8 mouse cellular contexts compared by ENCODE assay signal in genomic region chrX:74352645-74353466, GRCm38 (mm10). TPM values are rescaled to one million over a fixed set of nuclear protein-coding genes. Genes with fewer than 3 reads are reported as not detected.
A peak's percentile ranks its signal among the peaks of the same experiment; 100 is the strongest.
DNase-seq lines count a peak whose midpoint lies in the region; ATAC-seq lines count a peak whose summit lies in the region.

No protein-coding gene starts in this region.

- no peaks in the 10 kb centered on the region for H3K27me3 ChIP-seq in heart, embryonic 10.5 days (ENCODE audit: insufficient read depth, poor library complexity, severe bottlenecking)
- H3K27me3 ChIP-seq in forebrain, embryonic 12.5 days, result no peaks in the 10 kb centered on the region
- H3K27me3 ChIP-seq in liver, embryonic 16.5 days (ENCODE audit: control insufficient read depth, insufficient read depth, low read depth, low read length), result no peaks in the 10 kb centered on the region

- ATAC-seq in CD4-positive, CD25-positive, alpha-beta regulatory T cell, adult 4 months, result peak; percentile 29
- ATAC-seq in forebrain, embryonic 12.5 days (ENCODE audit: low FRiP score), result peak; percentile 53
- ATAC-seq in liver, embryonic 16.5 days (ENCODE audit: low read depth), result peak; percentile 50
- no peak for ATAC-seq in inflammation-experienced regulatory T-cells, adult 6 months

- H3K9me3 ChIP-seq in heart, embryonic 10.5 days, result no peaks in the 10 kb centered on the region
- H3K9me3 ChIP-seq in forebrain, embryonic 12.5 days, result no peaks in the 10 kb centered on the region
- H3K9me3 ChIP-seq in liver, embryonic 16.5 days (replicated peaks; ENCODE audit: control insufficient read depth, low read length), result no peaks in the 10 kb centered on the region

- peak overlapping the region; percentile 62 for H3K4me3 ChIP-seq in heart, embryonic 10.5 days
- peak overlapping the region; percentile 43 for H3K4me3 ChIP-seq in forebrain, embryonic 12.5 days (replicated peaks)
- peak overlapping the region; percentile 61 for H3K4me3 ChIP-seq in liver, embryonic 16.5 days (ENCODE audit: low read depth, low read length)

- WGBS in heart, embryonic 10.5 days, result 22% methylated on average over 13 of the region's 13 CpGs
- 25% methylated on average over 13 of the region's 13 CpGs for WGBS in forebrain, embryonic 12.5 days
- 28% methylated on average over 13 of the region's 13 CpGs for WGBS in liver, embryonic 16.5 days (ENCODE audit: insufficient replicate concordance)

- 0 out of 2 replicates have a peak, but pooled peaks cover 3% of the 10 kb centered on the region for H3K4me1 ChIP-seq in heart, embryonic 10.5 days
- H3K4me1 ChIP-seq in forebrain, embryonic 12.5 days, result peaks cover 4% of the 10 kb centered on the region; the same call in 1 of the 2 replicates
- H3K4me1 ChIP-seq in liver, embryonic 16.5 days (ENCODE audit: control insufficient read depth, low read depth, low read length), result no peaks in the 10 kb centered on the region

- H3K9ac ChIP-seq in forebrain, embryonic 12.5 days, result peak overlapping the region; percentile 61
- H3K9ac ChIP-seq in liver, embryonic 16.5 days (ENCODE audit: low read depth, low read length), result peak overlapping the region; percentile 59

- no peak for DNase-seq in heart, embryonic 10.5 days (ENCODE audit: low spot score)
- no peak for DNase-seq in heart, adult 11 months
- DNase-seq in adipocyte (ENCODE audit: low spot score), result no peak
- DNase-seq in T-cell, adult 2 months (ENCODE audit: low spot score), result no peak

- no peaks in the 10 kb centered on the region for H3K36me3 ChIP-seq in heart, embryonic 10.5 days
- no peaks in the 10 kb centered on the region for H3K36me3 ChIP-seq in forebrain, embryonic 12.5 days (replicated peaks)
- no peaks in the 10 kb centered on the region for H3K36me3 ChIP-seq in liver, embryonic 16.5 days (ENCODE audit: control insufficient read depth, insufficient read depth)

- H3K4me2 ChIP-seq in forebrain, embryonic 12.5 days, result peak overlapping the region; percentile 62
- H3K4me2 ChIP-seq in liver, embryonic 16.5 days (ENCODE audit: low read depth, low read length), result peak overlapping the region; percentile 66

- H3K27ac ChIP-seq in heart, embryonic 10.5 days, result peak overlapping the region; percentile 76
- peak overlapping the region; percentile 53 for H3K27ac ChIP-seq in forebrain, embryonic 12.5 days
- H3K27ac ChIP-seq in liver, embryonic 16.5 days (ENCODE audit: low read length), result no peak overlapping the region

RNA-seq across cellular contexts. Expression of gene Lage3, which starts 0.6 kb away (rescaled TPM):
- polyA plus RNA-seq in heart, embryonic 10.5 days (2016; fragmentation: Nextera tagmentation; extraction: Ambion mirVana), result 103 and 105 TPM in 2 replicates
- polyA plus RNA-seq in CD4-positive, CD25-positive, alpha-beta regulatory T cell, adult 4 months (2017; shearing (Covaris generic)), result 10 to 100 TPM; 60.3 to 62.7 TPM
- 105 and 106 TPM in 2 replicates for polyA plus RNA-seq in forebrain, embryonic 12.5 days (2016; fragmentation: Nextera tagmentation; extraction: Ambion mirVana)
- polyA plus RNA-seq in liver, embryonic 16.5 days (2015; fragmentation: Nextera tagmentation; extraction: Ambion mirVana), result 35.8 and 42.0 TPM in 2 replicates
- polyA plus RNA-seq in inflammation-experienced regulatory T-cells, adult 6 months (2017; shearing (Covaris generic)), result 10 to 100 TPM; 70.0 to 79.0 (median 77.5) TPM

RNA-seq across cellular contexts. Expression of gene Ubl4a, which starts 20.2 kb away (rescaled TPM):
- polyA plus RNA-seq in heart, embryonic 10.5 days (2016; fragmentation: Nextera tagmentation; extraction: Ambion mirVana), result 64.2 and 71.0 TPM in 2 replicates
- 10 to 100 TPM; 60.0 to 78.5 TPM for polyA plus RNA-seq in CD4-positive, CD25-positive, alpha-beta regulatory T cell, adult 4 months (2017; shearing (Covaris generic))
- 68.2 and 68.5 TPM in 2 replicates for polyA plus RNA-seq in forebrain, embryonic 12.5 days (2016; fragmentation: Nextera tagmentation; extraction: Ambion mirVana)
- 37.1 and 39.3 TPM in 2 replicates for polyA plus RNA-seq in liver, embryonic 16.5 days (2015; fragmentation: Nextera tagmentation; extraction: Ambion mirVana)
- 10 to 100 TPM; 40.7 to 90.2 (median 68.6) TPM for polyA plus RNA-seq in inflammation-experienced regulatory T-cells, adult 6 months (2017; shearing (Covaris generic))

RNA-seq across cellular contexts. Expression of gene Slc10a3, which starts 20.3 kb away (rescaled TPM):
- polyA plus RNA-seq in heart, embryonic 10.5 days (2016; fragmentation: Nextera tagmentation; extraction: Ambion mirVana), result 13.1 and 15.7 TPM in 2 replicates
- 10 to 100 TPM; 21.5 to 34.2 TPM for polyA plus RNA-seq in CD4-positive, CD25-positive, alpha-beta regulatory T cell, adult 4 months (2017; shearing (Covaris generic))
- 8.3 and 8.8 TPM in 2 replicates for polyA plus RNA-seq in forebrain, embryonic 12.5 days (2016; fragmentation: Nextera tagmentation; extraction: Ambion mirVana)
- 6.1 TPM in 2 replicates for polyA plus RNA-seq in liver, embryonic 16.5 days (2015; fragmentation: Nextera tagmentation; extraction: Ambion mirVana)
- polyA plus RNA-seq in inflammation-experienced regulatory T-cells, adult 6 months (2017; shearing (Covaris generic)), result 10 to 100 TPM; 18.1 to 31.3 (median 27.1) TPM

RNA-seq across cellular contexts. Expression of gene Plxna3, which starts 24.0 kb away (rescaled TPM):
- 7.0 and 12.7 TPM in 2 replicates for polyA plus RNA-seq in heart, embryonic 10.5 days (2016; fragmentation: Nextera tagmentation; extraction: Ambion mirVana)
- 1 to 10 TPM; 3.2 to 7.9 TPM for polyA plus RNA-seq in CD4-positive, CD25-positive, alpha-beta regulatory T cell, adult 4 months (2017; shearing (Covaris generic))
- 47.7 and 55.3 TPM in 2 replicates for polyA plus RNA-seq in forebrain, embryonic 12.5 days (2016; fragmentation: Nextera tagmentation; extraction: Ambion mirVana)
- polyA plus RNA-seq in liver, embryonic 16.5 days (2015; fragmentation: Nextera tagmentation; extraction: Ambion mirVana), result 1.2 and 1.5 TPM in 2 replicates
- 1 to 10 TPM; 1.6 to 6.5 (median 4.6) TPM for polyA plus RNA-seq in inflammation-experienced regulatory T-cells, adult 6 months (2017; shearing (Covaris generic))

RNA-seq across cellular contexts. Expression of gene Fam50a, which starts 40.0 kb away (rescaled TPM):
- polyA plus RNA-seq in heart, embryonic 10.5 days (2016; fragmentation: Nextera tagmentation; extraction: Ambion mirVana), result 57.1 and 65.2 TPM in 2 replicates
- polyA plus RNA-seq in CD4-positive, CD25-positive, alpha-beta regulatory T cell, adult 4 months (2017; shearing (Covaris generic)), result 10 to 100 TPM; 65.9 to 68.7 TPM
- 64.1 and 68.6 TPM in 2 replicates for polyA plus RNA-seq in forebrain, embryonic 12.5 days (2016; fragmentation: Nextera tagmentation; extraction: Ambion mirVana)
- 25.0 and 30.2 TPM in 2 replicates for polyA plus RNA-seq in liver, embryonic 16.5 days (2015; fragmentation: Nextera tagmentation; extraction: Ambion mirVana)
- polyA plus RNA-seq in inflammation-experienced regulatory T-cells, adult 6 months (2017; shearing (Covaris generic)), result 10 to 100 TPM; 54.7 to 72.5 (median 72.5) TPM
